Mouse (Mus musculus) embryonic fibroblast, embryonic 13.5 days (primary cell): Measurements from ENCODE around the gene Dennd1a.

Experiments
- CTCF ChIP-seq: IDR thresholded peaks from 2 replicates; pipeline ENCODE4 v1.5.1; 2011; ENCODE audit warnings: mild to moderate bottlenecking, control low read depth, low read length, moderate library complexity, borderline replicate concordance; ENCODE audit not compliant: insufficient read depth
- POLR2A ChIP-seq: IDR thresholded peaks from 2 replicates; pipeline ENCODE4 v1.6.1; 2011; ENCODE audit warnings: low read depth, mild to moderate bottlenecking, control low read depth, low read length, moderate library complexity

DNA sequence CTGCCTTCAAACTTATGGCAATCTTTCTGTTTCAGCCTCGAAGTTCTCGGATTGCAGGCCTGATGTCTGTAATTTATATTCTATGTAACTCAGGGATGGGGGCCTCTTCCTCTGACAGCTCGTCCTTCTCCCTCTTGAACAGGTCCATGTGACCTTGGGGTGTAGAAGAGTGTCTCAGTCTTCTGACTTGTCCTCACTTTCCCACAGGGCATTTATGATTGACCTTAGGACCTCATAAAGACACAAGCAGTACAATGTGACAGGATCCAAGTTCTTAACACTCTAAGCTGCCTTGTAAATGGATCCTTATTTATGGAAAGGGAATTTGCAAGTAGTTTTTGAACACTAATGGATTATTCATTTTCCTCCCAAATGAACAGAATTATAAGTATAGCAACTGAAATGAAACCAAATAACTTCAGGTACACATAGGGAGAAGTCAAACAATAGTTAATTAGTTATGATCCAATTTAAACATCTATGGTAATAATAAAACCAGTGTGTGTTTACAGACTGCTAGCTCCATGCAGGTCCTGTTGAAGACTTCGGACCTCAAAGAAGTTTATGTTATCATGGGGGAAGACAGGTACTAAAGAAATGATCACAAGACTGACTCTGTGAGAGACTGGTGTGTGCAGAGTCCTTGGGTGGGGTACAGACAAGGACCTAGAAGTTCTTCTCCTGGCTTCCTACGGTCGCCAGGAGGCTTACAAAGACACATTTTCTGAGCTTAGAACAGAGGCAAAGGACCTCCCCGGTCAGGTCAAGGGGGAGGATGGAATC, 448.8 kb downstream of the Dennd1a start:
- TF ChIP-seq POLR2A (no peak), CTCF (no peak)
